Mouse (Mus musculus) lung, embryonic 14.5 days (tissue): ENCODE data around the gene Tmem91. TPM values are rescaled to one million over a fixed set of nuclear protein-coding genes. Genes with fewer than 3 reads are reported as not detected.

Experiments
- ATAC-seq: fragments of 200-750 bp; cut with Nextera tagmentation; 2 replicates; pipeline ENCODE4 v1.8.0; 2017; ENCODE audit warnings: mild to moderate bottlenecking, moderate TSS enrichment, moderate library complexity; ENCODE audit not compliant: insufficient read depth
- DNase-seq: peaks from one replicate; pipeline ENCODE4 v3.0.0-alpha.2; 2015
- H3K27ac ChIP-seq: fragments of 300-500 bp; sonication (generic); 2 replicates; pipeline ENCODE4 v1.5.1; 2014; ENCODE audit warnings: low read depth, mild to moderate bottlenecking, moderate library complexity
- H3K27me3 ChIP-seq: fragments of 300-500 bp; sonication (generic); 2 replicates; pipeline ENCODE4 v1.6.1; 2014; ENCODE audit warnings: low read length, control low read depth; ENCODE audit not compliant: insufficient read depth
- H3K36me3 ChIP-seq: fragments of 300-500 bp; sonication (generic); 2 replicates; pipeline ENCODE4 v1.6.1; 2014; ENCODE audit warnings: control low read depth; ENCODE audit not compliant: insufficient read depth
- H3K4me1 ChIP-seq: fragments of 300-500 bp; sonication (generic); 2 replicates; pipeline ENCODE4 v1.6.1; 2014; ENCODE audit warnings: antibody characterized with exemption, control low read depth; ENCODE audit not compliant: insufficient read depth
- H3K4me2 ChIP-seq: fragments of 300-500 bp; sonication (generic); 2 replicates; pipeline ENCODE4 v1.6.1; 2014; ENCODE audit warnings: mild to moderate bottlenecking
- H3K4me3 ChIP-seq: fragments of 300-500 bp; sonication (generic); 2 replicates; pipeline ENCODE4 v1.5.1; 2014; ENCODE audit warnings: low read depth, low read length
- H3K9ac ChIP-seq: fragments of 300-500 bp; sonication (generic); 2 replicates; pipeline ENCODE4 v1.6.1; 2014
- H3K9me3 ChIP-seq: fragments of 300-500 bp; sonication (generic); 2 replicates; pipeline ENCODE4 v1.6.1; 2016; ENCODE audit warnings: low read depth, low read length, control low read depth
- CTCF ChIP-seq: IDR thresholded peaks from 2 replicates; pipeline ENCODE4 v1.5.1; 2016; ENCODE audit warnings: antibody characterized with exemption, low read depth
- WGBS: fragments of 180-500 bp; shearing (Covaris S2); extraction: QIAGEN DNeasy Blood & Tissue Kit; methylation state at CpG from one replicate; pipeline ENCODE4 v1.1.7; 2014; 5-methylcytosine and 5-hydroxymethylcytosine counted together
- polyA plus RNA-seq: library from polyadenylated mRNA; unstranded; fragments of >200 nt; fragmentation: Nextera tagmentation; extraction: Ambion mirVana; gene quantifications from 2 replicates; pipeline ENCODE4 v1.2.1, GENCODE M21; 2014

Gene Tmem91
- polyA plus RNA-seq, 1 experiment from 2014 or later = 2.8 TPM

DNA sequence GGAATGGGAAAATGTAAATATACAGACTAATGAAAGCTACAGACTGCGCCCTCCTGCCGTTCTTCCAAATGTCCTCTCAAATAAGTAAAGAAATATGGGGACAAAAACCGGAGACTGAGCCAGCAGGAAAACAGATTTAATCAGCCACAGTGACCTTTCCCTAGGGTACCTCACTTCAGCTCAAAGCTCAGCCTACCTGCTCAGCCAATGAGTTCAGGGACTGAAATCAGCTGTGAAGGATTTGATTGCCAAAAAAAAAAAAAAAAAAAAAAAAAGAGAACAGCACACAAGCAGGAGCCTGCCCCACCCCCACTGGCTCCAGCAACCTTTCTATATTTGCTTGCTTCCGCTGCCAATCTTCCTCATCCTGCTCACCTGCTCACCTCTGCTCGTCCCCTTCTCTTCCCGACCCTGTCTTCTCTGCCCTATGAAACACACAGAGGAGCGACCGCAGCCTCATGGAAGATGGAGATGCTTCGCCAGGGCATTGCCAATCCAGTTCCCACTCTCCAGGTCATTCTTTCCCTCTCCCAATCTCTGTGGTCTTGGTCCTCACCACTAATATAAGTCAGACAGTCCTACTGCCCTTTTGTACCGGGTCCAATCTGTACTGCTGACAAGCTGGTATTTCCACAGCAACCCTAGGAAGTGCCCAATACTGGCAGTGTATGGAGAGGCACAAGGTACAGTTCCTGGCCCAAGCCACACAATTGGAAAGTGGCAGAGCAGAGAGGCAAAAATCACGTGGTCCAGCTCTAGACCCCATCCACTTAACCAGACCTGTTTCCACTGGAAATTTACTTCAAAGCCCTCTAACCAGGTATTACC is 19.2 kb downstream of the Tmem91 start:
- Histone ChIP-seq H3K27ac (no peak overlapping the region), H3K9me3 (no peaks in the 10 kb centered on the region), H3K4me1 (0 out of 2 replicates have a peak, but pooled peaks cover 6% of the 10 kb centered on the region), H3K9ac (no peak overlapping the region), H3K4me2 (no peak overlapping the region), H3K36me3 (no peaks in the 10 kb centered on the region), H3K27me3 (no peaks in the 10 kb centered on the region), H3K4me3 (no peak overlapping the region)
- 72% methylated on average over 11 of the region's 11 CpGs for WGBS
- DNase-seq (no peak), ATAC-seq (no peak)
- TF ChIP-seq CTCF = no peak

GRCm38 (mm10) chr7:25652244-25652759 is 22.7 kb downstream of the Tmem91 start:
- no peak for DNase-seq
- Histone ChIP-seq H3K4me1 (no peaks in the 10 kb centered on the region), H3K9me3 (no peaks in the 10 kb centered on the region), H3K27me3 (no peaks in the 10 kb centered on the region), H3K27ac (no peak overlapping the region), H3K4me2 (no peak overlapping the region), H3K4me3 (no peak overlapping the region), H3K36me3 (no peaks in the 10 kb centered on the region), H3K9ac (no peak overlapping the region)
- no peak for TF ChIP-seq CTCF
- WGBS = 65% methylated on average over 12 of the region's 12 CpGs
- no peak for ATAC-seq

- TF ChIP-seq CTCF = no peak
- WGBS = 89% methylated on average over 8 of the region's 8 CpGs
- no peak for DNase-seq
- Histone ChIP-seq H3K9ac (no peak overlapping the region), H3K9me3 (no peaks in the 10 kb centered on the region), H3K4me3 (no peak overlapping the region), H3K27me3 (no peaks in the 10 kb centered on the region), H3K4me1 (no peaks in the 10 kb centered on the region), H3K27ac (no peak overlapping the region), H3K36me3 (no peaks in the 10 kb centered on the region), H3K4me2 (no peak overlapping the region)
- ATAC-seq = no peak
These were observed 23.7 kb downstream of the Tmem91 start for GRCm38 (mm10) chr7:25651281-25651680.

DNA sequence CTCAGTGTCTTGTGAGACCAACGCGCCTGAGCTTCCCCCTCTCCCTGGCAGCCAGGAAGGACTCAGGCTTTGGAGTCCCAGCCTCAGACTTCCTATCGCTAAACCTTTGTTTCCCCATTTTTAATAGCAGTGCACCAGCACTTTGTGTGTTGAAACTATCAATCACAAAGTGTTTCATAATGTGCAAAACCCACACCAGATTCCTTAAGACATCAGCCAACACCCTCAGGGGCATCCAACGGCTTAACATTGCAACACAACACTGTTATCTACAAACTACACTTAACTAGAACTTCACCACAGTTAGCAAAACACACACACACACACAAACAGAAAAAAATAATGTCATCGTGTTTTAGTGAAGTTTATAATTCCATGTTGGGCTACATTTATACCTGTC is 25.1 kb downstream of the Tmem91 start:
- no peaks in the 10 kb centered on the region for H3K36me3 ChIP-seq
- TF ChIP-seq CTCF = no peak
- H3K27me3 ChIP-seq = no peaks in the 10 kb centered on the region
- no peak overlapping the region for H3K9ac ChIP-seq
- no peak overlapping the region for H3K4me2 ChIP-seq
- no peaks in the 10 kb centered on the region for H3K4me1 ChIP-seq
- ATAC-seq (no peak), DNase-seq (no peak)
- H3K9me3 ChIP-seq = no peaks in the 10 kb centered on the region
- WGBS = 67% methylated on average over 5 of the region's 5 CpGs
- H3K4me3 ChIP-seq = no peak overlapping the region
- no peak overlapping the region for H3K27ac ChIP-seq

DNA sequence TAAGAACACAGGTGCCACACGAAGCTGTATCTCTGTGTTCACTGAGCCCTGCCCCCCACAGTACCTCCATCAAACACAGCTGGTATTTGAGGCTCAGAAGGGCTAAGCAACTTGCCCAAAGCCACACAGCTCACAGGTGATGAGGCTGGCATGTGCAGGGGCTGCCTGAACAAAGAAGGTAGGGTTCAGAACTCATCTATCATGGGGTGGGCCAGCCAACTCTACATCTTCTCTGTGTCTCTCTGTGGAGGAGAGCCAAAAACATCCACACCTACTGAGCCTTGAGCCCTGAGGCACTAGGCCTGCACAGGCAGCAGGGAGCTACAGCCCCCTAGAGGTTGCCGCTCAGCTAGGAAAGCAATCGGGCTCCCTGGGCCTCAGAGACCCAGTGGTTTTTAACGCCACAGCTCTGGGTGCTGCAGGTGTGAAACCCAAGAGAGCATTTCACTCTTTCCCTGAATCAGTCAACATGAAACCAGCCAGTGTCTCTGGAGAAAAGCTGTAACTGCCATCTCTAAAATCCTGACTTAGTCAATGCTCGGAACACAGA is 27.3 kb downstream of the Tmem91 start:
- no peak overlapping the region for H3K27ac ChIP-seq
- no peaks in the 10 kb centered on the region for H3K27me3 ChIP-seq
- no peaks in the 10 kb centered on the region for H3K36me3 ChIP-seq
- no peaks in the 10 kb centered on the region for H3K9me3 ChIP-seq
- ATAC-seq (no peak), DNase-seq (no peak)
- no peak overlapping the region for H3K4me3 ChIP-seq
- H3K4me1 ChIP-seq = no peaks in the 10 kb centered on the region
- 42% methylated on average over 5 of the region's 5 CpGs for WGBS
- peak; percentile 34 for TF ChIP-seq CTCF
- no peak overlapping the region for H3K4me2 ChIP-seq
- no peak overlapping the region for H3K9ac ChIP-seq

DNA sequence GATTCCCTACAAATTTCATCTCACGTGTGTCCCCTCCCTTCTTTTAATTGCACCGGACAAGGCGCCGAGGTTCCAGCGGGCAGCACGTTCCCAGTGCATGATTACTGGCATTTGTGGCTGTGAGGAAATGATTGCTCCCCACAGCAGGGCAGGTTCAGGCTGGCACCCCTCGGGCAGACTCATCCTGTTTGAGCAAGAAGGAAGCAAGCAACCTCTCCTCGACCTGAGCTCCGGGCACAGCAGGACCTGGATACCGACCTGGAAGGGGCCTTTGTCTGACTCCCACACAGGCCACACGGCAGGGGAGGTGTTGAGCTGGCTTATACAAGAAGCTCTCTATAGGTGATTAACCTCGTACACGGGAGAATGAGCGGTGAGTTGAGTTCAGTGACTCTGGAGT is 29.9 kb downstream of the Tmem91 start:
- ATAC-seq = no peak
- no peak overlapping the region for H3K27ac ChIP-seq
- TF ChIP-seq CTCF = no peak
- no peaks in the 10 kb centered on the region for H3K9me3 ChIP-seq
- 70% methylated on average over 14 of the region's 14 CpGs for WGBS
- no peak overlapping the region for H3K4me2 ChIP-seq
- peaks cover 2% of the 10 kb centered on the region; the same call in 1 of the 2 replicates for H3K36me3 ChIP-seq
- no peak for DNase-seq
- no peaks in the 10 kb centered on the region for H3K4me1 ChIP-seq
- H3K4me3 ChIP-seq = no peak overlapping the region
- H3K27me3 ChIP-seq = no peaks in the 10 kb centered on the region
- H3K9ac ChIP-seq = no peak overlapping the region

DNA sequence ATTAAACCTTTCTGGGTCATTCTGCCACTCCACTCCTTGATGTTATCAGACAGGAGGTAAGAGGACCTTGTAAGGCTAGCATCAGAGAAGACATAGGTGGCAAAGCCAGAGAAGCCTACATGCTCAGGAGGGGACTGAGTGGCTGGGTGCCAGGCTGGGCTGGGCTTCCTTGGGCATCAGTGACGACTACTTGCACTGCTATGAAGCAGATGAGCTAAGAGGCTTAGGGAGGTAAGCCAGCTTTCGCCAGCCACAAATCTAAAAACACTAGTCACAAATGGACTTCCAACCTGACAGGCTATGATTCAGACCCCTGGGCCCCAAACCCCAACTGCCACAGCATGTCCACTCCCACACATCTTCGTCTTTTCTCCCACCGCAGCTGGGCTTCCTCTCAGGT is 30.3 kb downstream of the Tmem91 start:
- H3K4me2 ChIP-seq = no peak overlapping the region
- H3K27me3 ChIP-seq = no peaks in the 10 kb centered on the region
- no peak overlapping the region for H3K9ac ChIP-seq
- TF ChIP-seq CTCF = no peak
- H3K4me1 ChIP-seq = no peaks in the 10 kb centered on the region
- ATAC-seq (no peak), DNase-seq (no peak)
- no peak overlapping the region for H3K27ac ChIP-seq
- 72% methylated on average over 4 of the region's 4 CpGs for WGBS
- H3K4me3 ChIP-seq = no peak overlapping the region
- H3K36me3 ChIP-seq = peaks cover 2% of the 10 kb centered on the region; the same call in 1 of the 2 replicates
- H3K9me3 ChIP-seq = no peaks in the 10 kb centered on the region
